Mouse (Mus musculus): ENCODE data around the gene Ralgps2. TPM values are rescaled to one million over a fixed set of nuclear protein-coding genes. Genes with fewer than 3 reads are reported as not detected.

The Ralgps2 gene
- polyA plus RNA-seq, 1 experiment: 7.8 TPM

GRCm38 (mm10) chr1:156903899-156904298 is 35.5 kb downstream of the Ralgps2 start:
- H3K4me3 ChIP-seq: no peak overlapping the region
- TF ChIP-seq CEBPB (IDR thresholded peaks at IDR 0.05; ENCODE audit: insufficient read depth, poor library complexity, severe bottlenecking): no peak
- TF ChIP-seq E2F4 (IDR thresholded peaks at IDR 0.05; ENCODE audit: insufficient read depth): no peak
- TF ChIP-seq MAX (IDR thresholded peaks at IDR 0.05; ENCODE audit: low read depth): no peak
- TF ChIP-seq USF1 (IDR thresholded peaks at IDR 0.05; ENCODE audit: low read depth): no peak
- no peak for TF ChIP-seq POLR2A (IDR thresholded peaks at IDR 0.05; ENCODE audit: insufficient read length, low read depth)
- TF ChIP-seq MYOG (IDR thresholded peaks at IDR 0.05; ENCODE audit: control insufficient read depth in 1 of 3, insufficient read depth in 1 of 3, insufficient read length in 2 of 3, low read depth in 2 of 3): no peak
- no peak for TF ChIP-seq POLR2AphosphoS2 (IDR thresholded peaks at IDR 0.05; ENCODE audit: insufficient read length, low read depth)

GRCm38 (mm10) chr1:156901689-156902088 is 37.7 kb downstream of the Ralgps2 start:
- H3K4me2 ChIP-seq (ENCODE audit: low read depth): no peak overlapping the region
- TF ChIP-seq POLR2AphosphoS2 (IDR thresholded peaks at IDR 0.05; ENCODE audit: insufficient read length, low read depth): no peak
- TF ChIP-seq MYOG (IDR thresholded peaks at IDR 0.05; ENCODE audit: control insufficient read depth in 1 of 3, insufficient read depth in 1 of 3, insufficient read length in 2 of 3, low read depth in 2 of 3): no peak
- no peak for TF ChIP-seq CEBPB (IDR thresholded peaks at IDR 0.05; ENCODE audit: insufficient read depth, poor library complexity, severe bottlenecking)
- no peak for TF ChIP-seq USF1 (IDR thresholded peaks at IDR 0.05; ENCODE audit: low read depth)
- TF ChIP-seq E2F4 (IDR thresholded peaks at IDR 0.05; ENCODE audit: insufficient read depth): no peak
- TF ChIP-seq TCF12 (IDR thresholded peaks at IDR 0.05; ENCODE audit: insufficient read depth, poor library complexity, severe bottlenecking): no peak
- TF ChIP-seq TCF3 (IDR thresholded peaks at IDR 0.05; ENCODE audit: insufficient read length, low read depth): no peak
- TF ChIP-seq MAX (IDR thresholded peaks at IDR 0.05; ENCODE audit: low read depth): no peak
- no peak for TF ChIP-seq POLR2A (IDR thresholded peaks at IDR 0.05; ENCODE audit: insufficient read length, low read depth)
- no peak for TF ChIP-seq MYOD1 (IDR thresholded peaks at IDR 0.05; ENCODE audit: control insufficient read depth in 1 of 3, insufficient read length in 2 of 3, low read depth in 2 of 3)
- TF ChIP-seq REST (IDR thresholded peaks at IDR 0.05; ENCODE audit: insufficient read depth, insufficient read length): no peak
- TF ChIP-seq SRF (IDR thresholded peaks at IDR 0.05; ENCODE audit: control insufficient read depth, insufficient read length, low read depth): no peak
- no peaks in the 10 kb centered on the region for H3K79me2 ChIP-seq (ENCODE audit: control insufficient read depth, insufficient read depth)
- H3K4me3 ChIP-seq: no peak overlapping the region
- no peak overlapping the region for H3ac ChIP-seq (ENCODE audit: control insufficient read depth, insufficient read length)
- no peaks in the 10 kb centered on the region for H3K27me3 ChIP-seq (ENCODE audit: control insufficient read depth, insufficient read depth, insufficient read length)
- H3K36me3 ChIP-seq (ENCODE audit: control insufficient read depth, insufficient read depth): no peaks in the 10 kb centered on the region

More at GRCm38 (mm10) chr1:156903899-156904298, 35.5 kb downstream of the Ralgps2 start:
- Histone ChIP-seq H3K79me2 (ENCODE audit: control insufficient read depth, insufficient read depth) (no peaks in the 10 kb centered on the region), H3K27me3 (ENCODE audit: control insufficient read depth, insufficient read depth, insufficient read length) (no peaks in the 10 kb centered on the region), H3K4me2 (ENCODE audit: low read depth) (no peak overlapping the region), H3K36me3 (ENCODE audit: control insufficient read depth, insufficient read depth) (no peaks in the 10 kb centered on the region), H3ac (ENCODE audit: control insufficient read depth, insufficient read length) (no peak overlapping the region)

- no peaks in the 10 kb centered on the region for H3K79me2 ChIP-seq (ENCODE audit: control insufficient read depth, insufficient read depth)
- no peak overlapping the region for H3K4me3 ChIP-seq
- H3K36me3 ChIP-seq (ENCODE audit: control insufficient read depth, insufficient read depth): no peaks in the 10 kb centered on the region
- H3ac ChIP-seq (ENCODE audit: control insufficient read depth, insufficient read length): no peak overlapping the region
- H3K27me3 ChIP-seq (ENCODE audit: control insufficient read depth, insufficient read depth, insufficient read length): no peaks in the 10 kb centered on the region
- no peak for TF ChIP-seq TCF12 (IDR thresholded peaks at IDR 0.05; ENCODE audit: insufficient read depth, poor library complexity, severe bottlenecking)
- no peak overlapping the region for H3K4me2 ChIP-seq (ENCODE audit: low read depth)
Measured at GRCm38 (mm10) chr1:156891561-156891960, 47.9 kb downstream of the Ralgps2 start.

- Histone ChIP-seq H3K27me3 (ENCODE audit: control insufficient read depth, insufficient read depth, insufficient read length) (no peaks in the 10 kb centered on the region), H3K36me3 (ENCODE audit: control insufficient read depth, insufficient read depth) (no peaks in the 10 kb centered on the region), H3K4me3 (no peak overlapping the region), H3K79me2 (ENCODE audit: control insufficient read depth, insufficient read depth) (no peaks in the 10 kb centered on the region), H3ac (ENCODE audit: control insufficient read depth, insufficient read length) (no peak overlapping the region), H3K4me2 (ENCODE audit: low read depth) (no peak overlapping the region)
- TF ChIP-seq TCF3 (IDR thresholded peaks at IDR 0.05; ENCODE audit: insufficient read length, low read depth): no peak
- no peak for TF ChIP-seq MYOG (IDR thresholded peaks at IDR 0.05; ENCODE audit: control insufficient read depth in 1 of 3, insufficient read depth in 1 of 3, insufficient read length in 2 of 3, low read depth in 2 of 3)
- no peak for TF ChIP-seq CEBPB (IDR thresholded peaks at IDR 0.05; ENCODE audit: insufficient read depth, poor library complexity, severe bottlenecking)
- TF ChIP-seq REST (IDR thresholded peaks at IDR 0.05; ENCODE audit: insufficient read depth, insufficient read length): no peak
- TF ChIP-seq SRF (IDR thresholded peaks at IDR 0.05; ENCODE audit: control insufficient read depth, insufficient read length, low read depth): no peak
- no peak for TF ChIP-seq TCF12 (IDR thresholded peaks at IDR 0.05; ENCODE audit: insufficient read depth, poor library complexity, severe bottlenecking)
- TF ChIP-seq E2F4 (IDR thresholded peaks at IDR 0.05; ENCODE audit: insufficient read depth): no peak
- TF ChIP-seq MAX (IDR thresholded peaks at IDR 0.05; ENCODE audit: low read depth): no peak
Measured at GRCm38 (mm10) chr1:156888830-156889229, 50.6 kb downstream of the Ralgps2 start.

DNA sequence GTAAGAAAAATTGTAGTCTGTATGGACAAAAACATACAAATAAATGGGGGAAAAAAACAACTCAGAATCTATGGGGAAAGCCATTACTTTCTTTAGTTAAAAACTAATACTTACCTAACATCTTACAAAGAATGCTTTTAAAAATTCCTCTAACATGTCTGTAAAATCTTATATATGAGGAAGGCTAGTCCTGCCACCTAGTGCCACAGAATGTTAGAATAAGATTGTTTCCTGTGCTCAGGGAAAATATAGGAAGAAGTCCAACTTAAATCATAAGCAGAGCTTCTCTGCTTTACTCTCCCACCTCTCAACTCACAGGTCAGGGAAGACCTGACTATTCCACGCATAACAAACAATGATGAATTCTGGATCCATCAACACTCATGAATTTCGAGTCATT is 53.5 kb downstream of the Ralgps2 start:
- H3K4me2 ChIP-seq (ENCODE audit: low read depth): no peak overlapping the region
- H3K4me3 ChIP-seq: no peak overlapping the region
- H3K79me2 ChIP-seq (ENCODE audit: control insufficient read depth, insufficient read depth): no peaks in the 10 kb centered on the region
- TF ChIP-seq E2F4 (IDR thresholded peaks at IDR 0.05; ENCODE audit: insufficient read depth) (no peak), POLR2AphosphoS2 (IDR thresholded peaks at IDR 0.05; ENCODE audit: insufficient read length, low read depth) (no peak), POLR2A (IDR thresholded peaks at IDR 0.05; ENCODE audit: insufficient read length, low read depth) (no peak), MAX (IDR thresholded peaks at IDR 0.05; ENCODE audit: low read depth) (no peak), MYOG (IDR thresholded peaks at IDR 0.05; ENCODE audit: control insufficient read depth in 1 of 3, insufficient read depth in 1 of 3, insufficient read length in 2 of 3, low read depth in 2 of 3) (no peak), TCF12 (IDR thresholded peaks at IDR 0.05; ENCODE audit: insufficient read depth, poor library complexity, severe bottlenecking) (no peak), CEBPB (IDR thresholded peaks at IDR 0.05; ENCODE audit: insufficient read depth, poor library complexity, severe bottlenecking) (no peak), SRF (IDR thresholded peaks at IDR 0.05; ENCODE audit: control insufficient read depth, insufficient read length, low read depth) (no peak), REST (IDR thresholded peaks at IDR 0.05; ENCODE audit: insufficient read depth, insufficient read length) (no peak), MYOD1 (IDR thresholded peaks at IDR 0.05; ENCODE audit: control insufficient read depth in 1 of 3, insufficient read length in 2 of 3, low read depth in 2 of 3) (no peak), TCF3 (IDR thresholded peaks at IDR 0.05; ENCODE audit: insufficient read length, low read depth) (no peak), USF1 (IDR thresholded peaks at IDR 0.05; ENCODE audit: low read depth) (no peak)
- no peaks in the 10 kb centered on the region for H3K27me3 ChIP-seq (ENCODE audit: control insufficient read depth, insufficient read depth, insufficient read length)
- no peaks in the 10 kb centered on the region for H3K36me3 ChIP-seq (ENCODE audit: control insufficient read depth, insufficient read depth)
- H3ac ChIP-seq (ENCODE audit: control insufficient read depth, insufficient read length): no peak overlapping the region
